Mouse (Mus musculus) left cerebral cortex, adult 9 months (tissue): ENCODE measurements around the gene Clec16a.

ENCODE experiments used
- DNase-seq, 2 experiments: peaks; one replicate each; pipeline ENCODE4 v3.0.0; 2022; ENCODE audit warnings: low spot score in 2 of 2

Gene Clec16a

DNA sequence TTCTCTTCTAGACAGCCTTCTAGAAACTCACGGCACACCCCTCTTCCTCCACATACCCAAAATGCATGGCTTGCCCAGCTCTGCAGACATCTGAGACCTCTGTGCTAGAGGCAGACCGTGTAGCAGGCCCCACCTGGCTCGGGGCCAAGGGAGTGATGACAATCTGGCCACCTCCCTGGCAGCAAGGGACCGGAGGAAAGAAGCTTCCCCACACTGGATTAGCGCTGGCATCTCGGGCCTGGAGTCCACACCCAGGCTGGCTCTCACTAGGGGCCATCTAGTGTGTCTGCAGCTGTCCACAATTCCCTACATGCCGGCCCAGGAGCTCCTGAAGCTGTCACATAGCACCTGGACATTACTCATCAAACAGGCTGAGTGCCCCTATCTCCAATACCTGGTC is 10.6 kb upstream of the Clec16a start:
- no peak for DNase-seq

DNA sequence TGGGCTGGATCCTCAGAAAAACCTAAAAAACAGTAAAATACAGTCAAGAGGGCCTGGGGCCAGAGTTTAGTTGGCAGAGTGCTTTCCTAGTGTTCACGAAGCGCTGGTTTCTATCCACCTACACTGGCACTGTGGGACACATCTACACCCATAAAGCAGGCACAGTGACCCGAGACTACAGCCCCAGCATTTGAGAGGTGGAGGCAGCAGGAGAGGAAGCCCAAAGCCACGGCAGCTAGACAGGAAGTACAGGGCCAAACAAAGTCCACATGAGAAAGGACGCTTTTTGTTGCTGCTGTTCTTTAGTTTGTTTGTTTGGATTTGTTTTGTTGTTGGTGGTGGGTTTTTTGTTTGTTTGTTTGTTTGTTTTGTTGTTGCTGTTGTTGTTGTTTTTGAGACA is 8.8 kb upstream of the Clec16a start:
- DNase-seq: no peak

DNA sequence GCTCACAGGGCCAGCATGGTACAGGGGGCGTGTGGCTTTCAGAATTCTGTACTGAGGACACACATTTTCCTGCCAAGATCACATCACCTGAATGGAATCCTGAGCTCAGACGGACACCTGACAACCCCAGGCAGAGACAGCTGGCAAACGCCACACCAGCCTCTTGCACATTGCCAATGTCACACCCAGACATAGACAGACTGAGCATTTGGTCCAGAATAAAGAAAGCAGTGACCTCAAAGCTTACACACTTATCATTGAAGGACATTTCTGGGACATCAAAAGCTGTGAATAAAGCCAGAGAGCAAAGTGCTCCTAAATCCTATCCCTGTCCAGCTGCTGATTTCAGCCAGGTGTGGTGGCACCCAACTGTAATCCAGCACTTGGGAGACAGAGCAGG is 8.2 kb upstream of the Clec16a start:
- DNase-seq: no peak

DNA sequence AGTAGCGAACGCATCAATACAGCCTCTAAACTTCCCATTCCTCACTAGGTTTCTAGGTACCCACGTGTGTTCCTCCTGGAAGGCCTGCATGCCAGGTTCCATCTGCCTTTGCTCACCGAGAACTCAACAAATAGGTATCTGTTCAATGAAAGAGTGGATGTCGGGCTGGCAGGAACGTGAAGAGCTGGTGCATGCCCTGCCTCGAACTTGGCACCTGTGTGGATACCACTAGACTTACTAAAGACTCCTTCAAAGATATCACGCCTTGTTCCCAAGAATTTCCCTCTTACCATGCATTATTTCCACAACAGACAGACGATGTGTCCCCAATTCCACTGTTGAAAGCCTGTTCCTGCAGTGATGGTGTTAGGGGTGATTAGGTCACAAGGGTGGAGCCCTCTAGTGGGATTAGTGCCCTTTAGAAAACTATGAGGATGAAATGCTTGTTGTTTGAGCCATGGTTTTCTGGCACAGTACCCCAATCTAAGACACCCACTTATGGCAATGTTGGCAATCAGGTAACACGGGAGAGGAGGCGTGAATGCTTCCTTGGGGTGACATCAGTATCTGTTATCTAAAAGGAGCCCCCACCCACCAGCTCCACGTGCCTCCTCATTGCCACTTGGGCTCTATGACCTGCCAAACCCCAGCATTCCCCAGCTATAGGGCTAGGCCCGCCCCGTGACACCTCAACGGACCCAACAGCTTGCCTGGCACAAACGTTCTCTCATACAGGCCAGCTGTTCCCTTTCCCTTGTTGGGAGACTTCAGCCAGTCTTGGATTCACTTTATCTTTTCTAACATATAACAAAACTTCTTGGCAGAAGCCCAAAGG is 4.2 kb upstream of the Clec16a start:
- peak in 1 of 2 experiments; percentile 8 for DNase-seq

DNA sequence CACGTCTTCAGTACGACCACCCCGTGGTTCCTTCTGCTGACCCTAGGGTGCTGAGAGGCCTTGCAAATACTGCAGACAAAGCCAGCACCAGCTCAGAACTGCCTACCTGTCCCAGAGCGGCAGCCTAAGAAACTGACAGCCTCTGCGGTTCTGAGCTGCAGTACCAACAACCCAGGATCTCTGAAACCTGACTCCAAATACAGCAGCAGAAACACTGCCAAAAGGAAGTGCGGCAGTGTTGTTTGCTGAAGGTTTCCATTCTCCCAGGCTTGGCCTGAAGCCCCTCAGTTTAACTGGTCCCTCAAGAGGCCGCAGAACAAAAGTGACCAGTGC is 3.6 kb upstream of the Clec16a start:
- DNase-seq: peak in 1 of 2 experiments; percentile 35

DNA sequence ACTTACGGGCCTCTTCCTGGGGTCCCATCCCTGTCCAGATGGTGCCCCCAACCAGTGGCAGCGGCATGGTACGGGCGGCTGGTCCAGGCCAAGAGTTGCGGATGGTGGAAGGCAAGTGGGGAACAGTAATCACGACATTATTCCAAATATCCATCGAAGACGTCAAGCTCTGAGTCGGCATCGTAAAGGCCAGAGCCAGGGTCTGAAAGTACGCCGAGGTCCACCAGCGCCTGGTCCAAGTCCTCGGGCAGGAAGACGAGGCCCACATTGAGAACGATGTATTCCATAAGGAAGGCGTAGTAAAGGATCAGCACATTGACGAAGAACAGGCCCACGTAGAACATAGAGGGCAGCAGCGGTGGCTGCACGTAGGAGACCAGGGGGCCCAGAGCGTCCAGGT is 2.9 kb upstream of the Clec16a start:
- DNase-seq: no peak

- DNase-seq: peak; percentile 95 to 98
Measured at GRCm38 (mm10) chr16:10542698-10543365, 2.3 kb upstream of the Clec16a start, which contains the start of gene Dexi. Gene Dexi, minus strand, starts transcription at chr16:10543054.

DNA sequence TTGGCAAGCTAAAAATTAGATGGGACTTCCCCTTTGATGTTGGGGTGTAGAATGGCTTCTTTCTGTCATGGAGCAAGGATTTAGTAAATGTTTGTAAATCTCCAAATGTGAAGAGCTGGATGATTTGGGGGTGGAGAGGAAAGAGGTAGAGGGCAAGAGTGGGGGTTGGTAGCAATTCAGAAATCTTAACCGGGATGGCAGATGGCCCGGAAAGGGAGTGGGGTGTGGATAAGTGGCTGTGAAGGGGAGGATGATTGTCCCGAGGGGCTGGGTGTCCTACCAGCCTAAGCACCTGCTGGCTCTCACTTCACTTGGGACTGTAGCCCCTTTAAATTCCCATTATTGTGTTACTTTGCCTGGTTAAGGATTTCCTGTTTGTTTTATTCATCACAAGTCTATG is 1.7 kb downstream of the Clec16a start:
- no peak for DNase-seq

DNA sequence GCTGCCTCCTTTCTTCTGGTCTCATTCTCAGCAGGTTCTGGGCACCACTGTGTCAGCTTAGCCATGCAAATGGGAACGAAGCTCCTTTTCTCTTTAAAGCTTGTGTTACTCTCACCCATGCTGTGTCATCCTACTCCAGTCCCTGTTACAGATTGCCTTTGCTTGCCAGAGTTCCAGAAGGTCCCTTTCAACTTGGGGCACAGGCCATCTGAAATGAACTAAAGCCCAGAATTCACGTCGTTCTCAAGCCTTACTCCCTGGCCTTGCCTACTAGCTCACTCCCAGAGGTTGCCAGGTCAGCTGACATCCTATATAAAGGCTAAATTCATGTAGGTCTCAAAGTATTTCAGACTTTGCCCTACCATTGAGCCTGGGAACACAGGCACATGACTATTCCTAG is 3.8 kb downstream of the Clec16a start:
- no peak for DNase-seq

DNA sequence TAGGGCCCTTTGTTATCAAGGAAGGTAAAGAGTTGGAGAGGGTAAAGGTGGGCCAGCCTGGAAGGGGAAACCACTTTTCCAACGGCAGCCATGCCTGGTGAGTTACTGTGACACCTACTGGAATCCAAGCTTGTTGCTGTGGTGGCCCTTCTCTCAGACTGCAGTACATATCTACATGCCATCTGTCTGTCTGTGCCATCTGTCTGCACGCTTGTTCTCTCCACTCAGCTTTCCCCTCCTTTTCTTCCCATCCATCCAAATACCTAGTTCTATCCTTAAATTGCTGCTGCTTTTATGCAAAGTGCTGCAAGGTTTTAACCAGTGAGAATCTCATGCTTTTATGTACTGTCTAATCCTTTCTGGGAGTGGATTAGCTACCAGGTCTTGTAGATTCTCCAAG is 4.5 kb downstream of the Clec16a start:
- DNase-seq: no peak

GRCm38 (mm10) chr16:10551592-10551991 is 6.5 kb downstream of the Clec16a start:
- DNase-seq: no peak

DNA sequence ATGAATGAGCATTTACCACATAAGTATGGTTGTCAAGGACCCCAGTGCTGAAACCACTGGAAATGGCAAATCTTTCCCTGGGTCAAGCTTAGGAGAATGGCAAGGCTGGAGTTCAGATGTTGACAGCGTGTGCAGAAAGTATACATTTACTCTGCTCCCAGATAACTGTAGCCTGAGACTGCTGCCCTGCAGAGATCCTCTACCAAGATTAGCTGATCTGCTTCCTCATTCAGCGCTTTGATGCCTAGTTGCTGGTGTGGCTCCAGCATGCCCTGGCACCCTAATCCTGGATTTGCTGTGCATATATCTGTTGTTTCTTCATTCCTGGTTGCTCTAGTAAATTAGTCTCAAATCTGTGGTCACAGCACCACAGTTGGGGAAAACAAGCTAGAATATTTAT is 8.7 kb downstream of the Clec16a start:
- no peak for DNase-seq

DNA sequence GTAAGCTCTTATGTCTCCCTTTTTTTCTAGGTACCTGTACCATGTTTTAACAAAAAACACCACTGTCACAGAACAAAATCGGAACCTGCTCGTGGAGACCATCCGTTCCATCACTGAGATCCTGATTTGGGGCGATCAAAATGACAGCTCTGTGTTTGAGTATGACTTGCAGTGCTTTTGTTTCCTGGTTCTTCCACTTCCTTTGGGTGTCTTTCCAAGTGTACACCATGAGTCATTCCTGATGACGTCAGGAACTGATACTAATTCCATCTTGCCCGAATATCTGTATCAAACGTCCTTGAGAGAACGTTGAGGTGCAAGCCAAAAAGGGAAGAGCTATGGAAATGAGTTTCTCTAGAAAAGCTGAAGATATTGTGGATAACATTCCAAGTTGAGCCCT is 14.9 kb downstream of the Clec16a start:
- DNase-seq: no peak

GRCm38 (mm10) chr16:10565278-10565885 is 20.2 kb downstream of the Clec16a start:
- DNase-seq: peak in 1 of 2 experiments; percentile 76

DNA sequence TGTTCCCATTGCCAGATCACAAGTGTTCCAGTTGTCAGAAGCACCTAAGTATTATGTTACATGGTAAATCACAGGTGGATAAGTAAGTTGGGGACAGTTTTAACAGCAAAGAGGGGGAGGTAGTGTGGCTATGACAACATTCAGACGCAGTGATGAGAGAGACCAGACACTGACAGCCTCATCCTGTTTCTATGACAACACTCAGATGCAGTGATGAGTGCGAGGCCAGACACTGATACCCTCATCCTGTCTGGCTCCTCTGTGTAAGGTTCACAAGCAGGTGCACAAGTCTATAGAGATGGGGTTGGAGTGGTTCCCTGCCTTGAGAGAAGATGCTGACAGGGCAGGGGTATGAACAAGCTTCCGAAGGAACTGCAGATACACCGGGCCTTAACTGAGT is 22.0 kb downstream of the Clec16a start:
- no peak for DNase-seq

DNA sequence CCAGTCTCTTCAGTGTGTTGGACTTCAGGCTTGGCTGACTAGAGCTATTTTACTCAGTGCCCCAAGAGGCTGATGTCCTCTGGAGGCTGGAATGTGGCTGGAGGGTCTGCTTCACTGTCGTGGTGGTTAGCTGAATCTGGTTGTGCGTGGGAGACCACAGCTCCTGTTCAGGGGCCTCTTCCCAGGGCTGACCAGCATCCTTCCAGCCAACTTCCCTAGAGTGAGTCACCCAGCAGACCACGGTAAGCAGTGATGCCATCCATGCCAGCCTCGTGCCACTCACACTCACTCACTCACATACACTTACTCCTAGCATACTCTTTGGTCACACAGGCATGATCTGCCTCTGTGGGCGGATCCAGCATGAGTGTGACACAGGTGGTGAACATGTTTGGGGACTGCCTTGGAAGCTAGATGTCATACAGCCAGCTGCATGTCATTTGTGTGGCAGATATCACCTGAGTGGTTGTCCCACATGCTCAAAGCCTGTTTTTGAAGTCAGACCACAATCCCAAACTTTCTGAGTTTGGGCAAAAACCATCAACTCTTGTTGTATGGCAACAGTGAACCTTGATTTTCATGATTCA is 24.8 kb downstream of the Clec16a start:
- no peak for DNase-seq

DNA sequence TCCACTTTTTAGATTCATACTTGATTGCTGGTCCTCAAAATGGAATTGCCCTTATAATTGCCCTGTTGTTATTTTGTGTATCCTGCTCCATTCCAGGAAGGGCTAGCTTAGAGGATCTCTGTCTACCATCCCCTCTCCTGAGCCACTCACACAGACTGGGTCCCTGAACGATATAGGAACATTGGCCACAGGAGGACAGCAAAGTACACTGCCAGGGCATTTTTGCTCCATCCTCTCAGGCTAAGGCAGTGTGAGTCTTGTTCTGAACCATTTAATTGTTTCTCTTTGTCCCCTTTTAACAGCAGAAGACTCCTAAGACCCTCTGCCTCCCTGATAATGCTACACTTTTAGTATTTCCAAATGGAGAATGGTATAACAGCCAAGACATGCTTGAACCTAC is 25.6 kb downstream of the Clec16a start:
- DNase-seq: peak in 1 of 2 experiments; percentile 70

DNA sequence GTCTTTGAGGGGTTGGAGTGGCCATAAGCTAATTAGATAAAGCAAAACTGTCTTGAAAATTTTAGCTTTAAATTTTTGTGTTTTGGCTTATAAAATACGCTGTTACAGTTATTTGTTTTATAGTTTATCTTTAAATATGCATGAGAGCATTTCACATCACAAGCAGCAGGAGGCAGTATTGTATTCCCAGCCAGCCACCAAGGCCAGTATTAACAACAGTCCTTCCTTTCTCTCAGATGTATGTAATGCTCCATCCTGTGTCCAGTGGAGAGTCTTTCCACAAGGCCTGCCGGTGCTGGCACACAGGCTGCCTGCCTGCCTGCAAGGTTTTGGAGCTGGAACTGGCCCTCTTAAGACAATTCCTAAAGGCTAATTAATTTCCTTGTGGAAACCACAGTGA is 26.7 kb downstream of the Clec16a start:
- DNase-seq: no peak

GRCm38 (mm10) chr16:10574936-10575335 is 29.8 kb downstream of the Clec16a start:
- DNase-seq: no peak

GRCm38 (mm10) chr16:10575915-10576314 is 30.8 kb downstream of the Clec16a start:
- DNase-seq: no peak

DNA sequence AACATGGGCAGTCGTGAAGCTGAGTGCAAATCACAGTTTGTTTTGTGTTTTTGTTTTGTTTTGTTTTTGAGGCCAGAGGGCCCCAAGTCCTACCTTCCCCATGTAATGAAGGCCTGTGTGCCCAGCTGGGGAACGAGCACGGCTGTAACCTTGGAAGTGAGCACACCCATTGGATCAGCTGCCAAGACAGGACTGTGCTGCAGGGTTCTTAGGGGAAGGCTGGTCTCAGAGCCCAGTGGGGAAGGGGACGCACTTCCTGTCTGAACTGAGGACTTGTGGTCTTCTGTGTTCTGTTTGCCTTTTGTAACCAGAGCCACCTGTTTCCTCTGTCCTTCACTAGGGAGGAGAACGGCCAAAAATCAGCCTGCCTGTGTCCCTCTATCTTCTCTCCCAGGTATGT is 32.4 kb downstream of the Clec16a start:
- DNase-seq: no peak

DNA sequence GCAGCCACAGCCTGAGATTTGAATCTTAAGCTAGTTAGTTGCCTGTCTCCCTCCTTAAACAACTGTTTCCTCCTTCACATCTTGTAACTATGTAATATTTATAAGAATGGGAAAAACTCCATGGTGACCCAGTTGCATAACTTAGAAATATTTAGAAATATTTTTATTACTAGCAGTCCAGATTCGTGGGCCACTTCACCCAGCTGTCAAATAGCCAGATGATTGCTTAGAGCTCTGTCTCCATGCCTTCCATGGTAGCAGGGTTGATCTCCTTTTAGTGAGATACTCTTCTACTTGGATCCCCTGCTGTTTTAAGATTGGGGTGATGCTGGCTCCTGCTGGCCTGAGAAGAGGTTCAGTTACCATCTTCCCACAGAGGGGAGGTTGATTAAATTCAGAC is 33.2 kb downstream of the Clec16a start:
- DNase-seq: no peak
